Mouse (Mus musculus): ENCODE measurements at regions not wholly inside any gene's neighbourhood (a gene's known extent, or its start where the extent isn't known, plus 50 kb on each side); places are given as distances from the start of the nearest gene placed in this dataset.

DNA sequence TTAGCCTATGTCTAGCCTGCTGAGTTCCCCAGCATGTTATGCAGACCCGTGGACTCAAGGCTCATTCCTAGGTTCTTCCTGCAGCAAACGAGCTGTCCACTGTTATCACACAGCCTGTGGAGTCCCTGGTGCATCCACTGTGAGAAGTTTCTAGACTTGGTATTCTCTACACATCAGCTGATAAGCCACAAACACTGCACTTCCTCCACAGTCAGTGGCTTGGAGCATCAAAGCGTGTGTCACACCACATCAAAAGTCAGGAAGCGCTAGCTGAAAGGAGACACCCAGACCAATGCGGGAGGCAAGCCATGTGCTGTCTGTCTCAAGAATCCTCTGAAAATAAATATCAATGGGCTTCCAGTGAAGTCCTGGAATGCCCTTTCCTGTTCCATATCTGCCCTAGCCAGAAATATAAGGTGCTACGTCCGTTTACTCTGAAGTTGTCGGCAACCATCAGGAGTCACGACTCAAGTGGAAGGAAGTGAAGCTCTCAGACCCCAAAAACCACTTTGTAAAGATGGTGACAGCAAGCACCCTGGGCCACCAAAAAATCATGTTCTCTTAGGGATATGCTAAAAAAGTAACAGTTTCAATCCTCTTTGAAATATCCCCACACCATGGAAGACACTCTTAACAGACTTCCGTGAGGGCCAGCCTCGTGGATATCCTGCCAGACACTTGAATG is 227.7 kb downstream of the Adgrl2 start:
- no peak for DNase-seq

- no peak for DNase-seq
Measured at GRCm38 (mm10) chr3:148761586-148761985, 228.8 kb downstream of the Adgrl2 start.

GRCm38 (mm10) chr3:148759500-148759899 is 230.9 kb downstream of the Adgrl2 start:
- DNase-seq: peak; percentile 17

DNA sequence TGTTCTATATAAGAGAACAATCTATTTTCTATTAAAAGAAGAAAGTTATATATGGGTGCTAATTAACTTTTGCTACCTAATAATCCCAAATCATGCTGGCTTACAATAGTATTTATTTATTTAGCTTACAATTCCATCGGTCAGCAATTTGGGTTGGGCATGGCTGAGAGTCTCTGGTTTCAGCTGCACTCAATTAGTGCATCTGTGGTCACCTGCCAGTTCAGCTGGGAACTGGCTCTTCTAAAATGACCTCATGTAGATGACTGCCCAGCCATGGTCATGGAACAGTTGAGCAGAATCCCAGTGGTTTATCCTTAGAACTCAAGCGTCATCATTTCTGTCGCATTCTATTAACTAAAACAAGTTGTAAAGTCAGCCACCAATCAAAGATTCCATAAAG is 244.1 kb downstream of the Adgrl2 start:
- DNase-seq: no peak

GRCm38 (mm10) chr3:148744651-148745050 is 245.7 kb downstream of the Adgrl2 start:
- DNase-seq: no peak

DNA sequence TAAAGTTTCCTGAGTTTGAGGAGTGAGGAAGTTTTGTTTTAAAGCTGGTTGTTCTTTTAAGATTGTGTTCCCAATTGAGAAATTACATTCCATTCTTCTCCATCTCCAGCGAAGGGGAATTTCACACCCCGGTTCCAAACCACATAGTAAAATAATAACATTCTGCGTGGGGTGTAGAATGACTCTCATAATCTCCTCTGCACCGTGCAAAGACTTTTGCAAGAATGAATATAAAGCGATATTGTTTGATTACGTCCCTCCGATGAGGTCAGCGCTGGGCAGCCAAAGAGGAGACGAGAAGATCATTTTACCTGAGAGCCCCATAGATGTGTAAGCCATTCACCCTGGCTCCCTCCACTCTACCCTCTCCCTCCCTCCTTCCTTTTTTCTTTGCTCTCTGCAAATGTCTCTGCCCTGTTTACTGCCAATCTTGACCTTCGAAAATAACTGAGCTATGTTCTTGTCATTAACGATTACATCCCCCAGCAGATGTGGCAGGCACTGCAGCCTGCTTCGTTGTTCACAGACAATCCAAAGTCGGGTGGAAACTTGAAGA is 256.1 kb downstream of the Adgrl2 start:
- no peak for DNase-seq

GRCm38 (mm10) chr3:148733227-148733854 is 257.0 kb downstream of the Adgrl2 start:
- peak; percentile 11 for DNase-seq

DNA sequence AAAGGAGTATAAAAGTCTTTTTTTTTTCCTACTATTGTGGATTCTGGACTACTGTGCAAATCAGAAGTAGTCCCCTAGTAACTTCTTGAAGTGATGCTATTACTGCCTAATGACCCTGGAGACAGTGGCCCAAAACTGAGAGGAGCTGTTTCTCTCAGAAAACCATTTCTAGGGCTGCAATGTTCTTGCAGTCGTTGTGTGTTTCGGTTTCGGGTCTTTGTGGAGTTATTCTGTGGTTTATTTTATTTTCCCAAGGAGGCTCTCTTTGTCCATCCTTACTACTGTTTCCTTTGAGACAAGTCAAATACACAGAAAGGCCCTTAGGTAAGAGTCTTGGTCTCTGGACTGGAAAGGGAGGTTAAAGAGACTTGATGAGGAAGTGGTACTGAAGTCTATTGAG is 258.9 kb downstream of the Adgrl2 start:
- DNase-seq: no peak

DNA sequence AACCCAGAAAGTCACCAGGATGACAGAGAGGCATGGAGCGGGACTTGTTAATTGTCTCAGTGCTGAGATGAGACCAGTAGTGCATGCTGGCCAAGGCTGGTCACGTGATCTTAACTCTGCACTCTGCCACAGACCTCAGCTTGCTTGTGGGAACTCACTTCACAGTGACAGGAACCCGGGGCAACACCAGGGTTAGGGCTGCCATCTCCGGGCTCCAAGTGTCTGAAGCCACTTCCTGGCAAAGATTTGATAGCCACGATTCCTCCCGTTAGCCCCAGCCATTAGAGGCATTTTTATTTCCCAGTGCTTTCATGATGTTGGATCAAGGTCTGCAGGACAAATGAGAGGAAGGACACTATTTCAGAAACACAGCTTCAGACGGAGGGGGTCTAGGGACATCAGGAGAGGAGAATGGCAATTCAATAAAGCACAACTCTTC is 261.1 kb downstream of the Adgrl2 start:
- DNase-seq: peak; percentile 22

DNA sequence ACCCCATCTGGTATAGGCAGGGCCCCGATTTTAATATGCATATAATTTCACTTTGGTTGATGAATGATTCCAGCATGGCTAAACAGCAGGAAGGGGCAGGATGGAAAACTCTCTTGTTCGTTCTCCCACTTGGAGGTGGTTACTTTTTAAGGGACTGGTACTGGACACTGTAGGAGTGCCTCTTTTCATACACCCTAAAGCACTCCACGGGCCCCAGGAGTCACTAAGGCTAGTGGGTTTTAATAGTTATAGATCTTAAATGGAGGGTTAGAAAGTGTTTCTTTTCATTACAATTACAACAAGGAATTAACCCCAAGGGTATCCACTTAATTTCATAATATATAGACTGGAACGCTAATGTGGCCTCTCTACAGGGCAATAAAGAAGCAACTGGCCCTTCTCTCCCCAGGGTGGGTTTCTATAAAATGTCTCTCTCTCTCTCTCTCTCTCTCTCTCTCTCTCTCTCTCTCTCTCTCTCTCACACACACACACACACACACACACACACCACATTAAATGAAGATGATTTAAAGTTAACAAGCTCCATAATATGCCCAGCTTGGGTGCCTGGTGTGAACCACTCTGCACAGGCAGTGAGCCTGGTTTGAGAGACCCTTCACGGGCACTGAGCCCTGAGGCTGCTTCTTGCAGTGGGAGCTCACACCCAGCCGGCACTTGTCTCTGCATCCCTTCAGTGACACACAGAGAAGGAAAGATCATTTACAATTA is 261.7 kb downstream of the Adgrl2 start:
- no peak for DNase-seq

- DNase-seq: no peak
Measured at GRCm38 (mm10) chr3:148726596-148727331, 263.6 kb downstream of the Adgrl2 start.

DNA sequence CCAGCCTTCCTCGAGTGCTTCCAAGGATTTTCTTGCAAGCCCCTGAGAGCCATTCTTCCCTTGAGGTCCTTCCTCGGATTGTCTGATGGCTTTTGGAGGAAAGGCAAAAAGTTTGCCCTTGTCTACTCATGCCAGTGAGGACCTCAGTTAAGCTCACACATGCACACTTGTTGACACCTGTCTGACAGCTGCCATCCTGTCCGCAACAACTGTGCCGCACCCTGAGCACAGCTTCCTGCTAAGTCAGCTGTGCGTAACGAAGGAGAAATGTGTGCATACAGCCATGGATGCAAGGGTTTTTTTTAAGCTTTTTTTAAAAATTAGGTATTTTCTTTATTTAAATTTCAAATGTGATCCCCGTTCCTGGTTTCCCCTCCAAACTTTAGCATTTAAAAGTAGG is 293.8 kb downstream of the Adgrl2 start:
- DNase-seq: no peak

DNA sequence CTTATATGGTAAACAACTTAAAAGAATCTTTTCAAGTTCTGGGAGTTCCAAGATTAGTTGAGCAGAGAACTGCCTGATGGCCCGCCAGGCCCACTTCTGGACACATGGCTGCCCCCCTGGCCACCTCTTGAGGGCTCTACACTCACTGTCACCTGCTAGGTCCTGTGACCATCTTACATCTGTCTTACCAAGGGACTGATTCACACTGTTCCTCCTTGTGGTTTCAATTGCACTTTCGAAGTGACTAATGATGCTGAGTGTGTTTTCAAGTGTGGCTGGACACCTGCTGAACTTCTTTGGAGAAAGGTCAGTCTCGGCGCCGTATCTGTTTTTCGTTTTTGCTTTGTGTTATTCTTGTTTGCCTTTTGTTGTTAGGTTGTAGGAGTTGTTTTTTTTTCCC is 294.9 kb downstream of the Adgrl2 start:
- DNase-seq: no peak

DNA sequence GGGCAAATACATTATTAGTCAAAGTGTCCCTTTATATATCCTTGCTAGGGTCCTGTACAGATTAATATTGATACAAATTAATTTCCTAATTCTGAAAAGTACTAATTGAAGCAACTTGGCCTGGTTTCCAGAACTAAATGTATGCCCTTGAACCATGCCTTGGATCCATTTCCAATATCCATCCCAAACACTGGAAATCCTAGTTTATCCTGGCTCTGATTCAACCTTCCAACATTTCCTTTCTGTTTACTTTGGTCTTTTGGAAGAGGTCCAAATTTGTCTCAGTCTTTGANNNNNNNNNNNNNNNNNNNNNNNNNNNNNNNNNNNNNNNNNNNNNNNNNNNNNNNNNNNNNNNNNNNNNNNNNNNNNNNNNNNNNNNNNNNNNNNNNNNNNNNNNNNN is 307.2 kb downstream of the Adgrl2 start:
- DNase-seq: no peak

- DNase-seq: no peak
Measured at GRCm38 (mm10) chr3:148682445-148682994, 307.8 kb downstream of the Adgrl2 start.

GRCm38 (mm10) chr3:148681186-148681585 is 309.2 kb downstream of the Adgrl2 start:
- peak; percentile 9 for DNase-seq

DNA sequence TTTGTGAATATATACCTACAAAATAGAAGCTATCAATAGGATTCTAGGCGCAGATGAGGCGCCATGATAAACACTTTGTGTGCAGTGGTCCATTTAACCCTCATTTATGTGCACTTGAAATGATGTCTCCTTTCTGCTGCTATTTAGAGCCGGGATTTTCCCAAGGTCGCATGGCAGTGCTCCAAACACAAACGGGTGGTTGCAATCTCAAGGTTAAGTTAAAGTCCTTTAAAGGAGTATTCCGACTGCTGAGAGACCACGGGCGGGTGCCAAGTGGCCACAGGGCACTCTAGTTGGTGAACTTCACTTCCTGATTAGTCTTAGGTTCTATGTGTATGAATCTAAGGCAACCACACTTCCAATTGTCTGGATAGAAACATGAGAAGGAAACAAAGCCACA is 309.6 kb downstream of the Adgrl2 start:
- peak; percentile 69 for DNase-seq

- DNase-seq: no peak
Measured at GRCm38 (mm10) chr3:148680086-148680485, 310.3 kb downstream of the Adgrl2 start.

DNA sequence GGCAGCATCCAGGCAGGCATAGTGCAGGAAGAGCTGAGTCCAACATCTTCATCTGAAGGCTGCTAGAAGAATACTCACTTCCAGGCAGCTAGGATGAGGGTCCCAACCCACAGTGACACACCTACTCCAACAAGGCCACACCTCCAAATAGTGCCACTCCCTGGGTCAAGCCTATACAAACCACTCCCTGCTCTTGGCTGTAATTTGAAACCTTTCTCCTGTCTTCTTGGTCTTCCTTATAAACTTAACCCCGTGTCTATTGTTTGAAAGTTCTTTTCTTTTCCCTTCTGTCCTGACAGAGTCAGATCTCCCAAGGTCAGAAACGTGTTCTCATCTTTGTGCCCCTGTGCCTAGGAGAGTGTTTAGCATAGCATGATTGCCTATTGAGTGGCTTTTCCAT is 311.2 kb downstream of the Adgrl2 start:
- DNase-seq: no peak

- no peak for DNase-seq
Measured at GRCm38 (mm10) chr3:148676025-148676424, 314.3 kb downstream of the Adgrl2 start.

DNA sequence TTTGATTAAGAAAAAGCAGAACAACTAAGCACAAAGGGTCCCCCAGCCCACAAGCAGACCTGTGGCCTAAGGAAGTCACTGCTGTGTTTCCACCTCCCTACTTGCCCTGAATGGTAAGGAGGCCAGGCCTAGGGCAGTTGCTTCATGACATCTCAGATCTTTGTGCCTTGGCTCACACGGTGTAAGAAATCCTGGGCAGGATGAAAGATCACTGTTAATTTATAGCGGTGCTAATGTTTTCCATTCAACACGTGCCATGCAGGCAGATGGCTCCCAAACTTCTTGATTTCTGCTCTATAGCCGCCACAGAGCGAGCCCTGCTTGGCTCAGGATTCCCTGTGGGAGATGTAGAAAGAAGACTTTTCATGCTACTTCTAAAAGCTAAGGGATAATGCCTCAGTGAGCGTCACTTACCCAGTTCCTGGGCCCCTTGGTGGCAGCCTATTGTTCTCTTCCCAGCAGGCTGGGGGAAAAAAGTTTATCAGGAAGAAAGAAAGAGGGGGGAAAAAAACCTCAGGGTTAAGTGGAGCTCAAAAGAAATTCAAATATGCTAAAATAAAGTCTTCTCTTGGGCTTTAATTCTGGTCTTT is 327.4 kb downstream of the Adgrl2 start:
- no peak for DNase-seq

DNA sequence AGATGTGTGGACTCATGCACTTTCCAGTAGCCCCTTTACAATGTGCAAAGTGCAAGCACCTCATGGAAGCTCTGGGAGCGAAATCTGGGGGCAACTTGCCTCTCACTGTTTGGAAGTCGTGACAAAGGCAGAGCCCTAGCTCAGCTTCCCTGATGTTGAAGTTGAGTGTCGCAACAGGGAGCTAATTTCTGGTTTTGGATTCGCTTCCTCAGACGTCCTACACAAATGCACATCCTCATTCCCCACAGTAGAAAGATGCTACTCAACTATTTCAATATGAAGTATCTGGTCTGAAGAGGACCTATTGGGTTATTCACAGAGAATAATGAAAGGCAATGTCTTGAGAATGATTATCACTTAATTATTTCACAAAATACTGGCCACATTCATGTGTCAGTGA is 331.3 kb downstream of the Adgrl2 start:
- no peak for DNase-seq
